Mouse (Mus musculus) adrenal gland, adult 2 months (tissue): ENCODE results near the gene Zswim8. TPM values are rescaled to one million over a fixed set of nuclear protein-coding genes. Genes with fewer than 3 reads are reported as not detected.

Experiments used
- DNase-seq: peaks from one replicate; pipeline ENCODE4 v3.0.0; 2021
- polyA plus RNA-seq: library from polyadenylated mRNA; depleted of rRNA; stranded (reverse); fragments of >200 nt; gene quantifications from 2 replicates; pipeline ENCODE4 v1.2.3, GENCODE M21; 2012
- total RNA-seq, 2 experiments: library from RNA; stranded (reverse); gene quantifications; 2 replicates each; pipeline ENCODE4 v1.2.3; 2021

Zswim8 gene
- total and polyA plus RNA-seq, 3 experiments = 95.8 to 287 (median 128) TPM

- no peak for DNase-seq
These were observed 23.7 kb downstream of the Zswim8 start for GRCm38 (mm10) chr14:20730853-20731602.

- DNase-seq = peak; percentile 45
These were observed 25.9 kb downstream of the Zswim8 start for GRCm38 (mm10) chr14:20733041-20733951.

- peak; percentile 94 for DNase-seq
These were observed 26.8 kb downstream of the Zswim8 start, which contains the start of gene Ndst2 for GRCm38 (mm10) chr14:20733952-20734774. Gene Ndst2 (minus strand): TSS chr14:20734562.

- no peak for DNase-seq
These were observed 27.7 kb downstream of the Zswim8 start for GRCm38 (mm10) chr14:20735052-20735451.

- no peak for DNase-seq
These were observed 28.6 kb downstream of the Zswim8 start for GRCm38 (mm10) chr14:20735892-20736390.

- DNase-seq = peak; percentile 58
These were observed 30.0 kb downstream of the Zswim8 start for GRCm38 (mm10) chr14:20737306-20737705.

- DNase-seq = no peak
These were observed 31.2 kb downstream of the Zswim8 start for GRCm38 (mm10) chr14:20738511-20738910.

GRCm38 (mm10) chr14:20741301-20741700 lies 33.9 kb downstream of the Zswim8 start:
- DNase-seq = no peak

- DNase-seq = no peak
These were observed 36.3 kb downstream of the Zswim8 start for GRCm38 (mm10) chr14:20743614-20744013.

GRCm38 (mm10) chr14:20746935-20747334 lies 39.6 kb downstream of the Zswim8 start:
- no peak for DNase-seq

- DNase-seq = no peak
These were observed 41.0 kb downstream of the Zswim8 start for GRCm38 (mm10) chr14:20748388-20748787.

GRCm38 (mm10) chr14:20749494-20750051 lies 42.2 kb downstream of the Zswim8 start:
- no peak for DNase-seq

GRCm38 (mm10) chr14:20750503-20750902 lies 43.2 kb downstream of the Zswim8 start:
- no peak for DNase-seq

GRCm38 (mm10) chr14:20753792-20754191 lies 46.4 kb downstream of the Zswim8 start:
- DNase-seq = no peak

- no peak for DNase-seq
These were observed 50.1 kb downstream of the Zswim8 start for GRCm38 (mm10) chr14:20757370-20757907.

- no peak for DNase-seq
These were observed 51.5 kb downstream of the Zswim8 start for GRCm38 (mm10) chr14:20758768-20759435.

GRCm38 (mm10) chr14:20764942-20765341 lies 57.6 kb downstream of the Zswim8 start:
- DNase-seq = no peak

GRCm38 (mm10) chr14:20765642-20766258 lies 58.4 kb downstream of the Zswim8 start:
- peak; percentile 88 for DNase-seq

GRCm38 (mm10) chr14:20767936-20768335 lies 60.6 kb downstream of the Zswim8 start:
- DNase-seq = no peak

- DNase-seq = no peak
These were observed 61.2 kb downstream of the Zswim8 start for GRCm38 (mm10) chr14:20768581-20768980.
